Mouse (Mus musculus) cerebellum, adult 9-11 months (tissue): ENCODE results near the gene Slc18b1.
A peak's percentile ranks its signal among the peaks of the same experiment; 100 is the strongest.

Experiments used
- DNase-seq: peaks from one replicate; pipeline ENCODE4 v3.0.0; 2022

The Slc18b1 gene

GRCm38 (mm10) chr10:23811635-23812437 lies 15.1 kb downstream of the Slc18b1 start:
- peak; percentile 27 for DNase-seq

DNA sequence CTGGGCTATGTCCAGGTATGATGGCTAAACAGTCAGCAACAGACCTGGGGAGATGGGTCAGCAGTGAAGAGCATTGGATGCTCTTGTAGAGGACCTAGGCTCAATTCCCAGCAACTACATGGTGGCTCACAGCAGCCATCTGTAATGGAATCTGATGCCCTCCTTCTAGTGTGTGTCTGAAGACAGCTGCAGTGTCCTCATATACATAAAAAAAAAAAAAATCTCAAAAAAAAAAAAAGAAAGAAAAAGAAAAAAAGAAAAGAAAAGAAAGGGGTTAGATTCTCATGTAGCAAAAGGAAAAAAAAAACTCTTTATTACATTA lies 15.6 kb downstream of the Slc18b1 start:
- DNase-seq, result no peak

GRCm38 (mm10) chr10:23812852-23813766 lies 16.3 kb downstream of the Slc18b1 start:
- no peak for DNase-seq

DNA sequence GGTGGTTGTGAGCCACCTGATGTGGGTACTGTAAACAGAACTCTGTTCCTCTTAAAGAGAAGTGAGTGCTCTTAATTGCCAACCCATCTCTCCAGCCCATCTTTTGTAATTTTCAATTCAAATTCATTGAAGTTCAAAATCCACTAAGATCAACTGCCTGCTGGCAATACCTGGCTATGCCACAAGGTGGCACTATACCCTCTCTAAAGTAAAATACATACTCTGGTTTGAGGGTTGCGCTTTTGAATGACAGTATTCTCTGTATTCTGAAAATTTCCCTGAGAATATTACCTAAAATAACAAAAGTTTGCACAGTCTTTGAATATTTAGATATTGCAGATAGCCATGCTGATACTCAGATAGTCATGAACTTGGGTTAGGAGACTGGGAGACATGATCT lies 18.4 kb downstream of the Slc18b1 start:
- DNase-seq, result peak; percentile 45

- no peak for DNase-seq
Measured at GRCm38 (mm10) chr10:23816241-23816640, 19.5 kb downstream of the Slc18b1 start.

DNA sequence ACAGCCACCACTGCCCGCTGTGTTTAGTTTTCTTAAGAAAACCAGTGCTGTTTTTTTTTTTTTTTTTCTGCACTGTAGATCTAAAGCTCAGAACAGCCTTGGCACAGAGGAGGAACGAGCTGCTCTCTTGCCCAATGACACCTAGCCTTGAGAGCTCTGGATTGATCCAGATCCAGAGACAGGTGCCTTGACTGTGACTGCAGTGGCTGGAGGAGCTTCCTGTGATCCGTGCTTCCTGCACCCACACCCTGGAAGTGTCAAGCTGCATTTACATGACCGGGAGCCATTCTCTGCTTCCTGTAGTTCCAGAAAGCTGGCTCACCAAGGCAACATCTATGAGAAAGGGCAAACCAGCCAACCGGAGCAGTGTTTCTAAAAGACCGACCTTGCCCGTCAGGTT lies 29.7 kb downstream of the Slc18b1 start:
- no peak for DNase-seq

GRCm38 (mm10) chr10:23836003-23836964 lies 39.5 kb downstream of the Slc18b1 start:
- no peak for DNase-seq

- no peak for DNase-seq
Measured at GRCm38 (mm10) chr10:23837115-23837514, 40.3 kb downstream of the Slc18b1 start.

- no peak for DNase-seq
Measured at GRCm38 (mm10) chr10:23838910-23839309, 42.1 kb downstream of the Slc18b1 start.

DNA sequence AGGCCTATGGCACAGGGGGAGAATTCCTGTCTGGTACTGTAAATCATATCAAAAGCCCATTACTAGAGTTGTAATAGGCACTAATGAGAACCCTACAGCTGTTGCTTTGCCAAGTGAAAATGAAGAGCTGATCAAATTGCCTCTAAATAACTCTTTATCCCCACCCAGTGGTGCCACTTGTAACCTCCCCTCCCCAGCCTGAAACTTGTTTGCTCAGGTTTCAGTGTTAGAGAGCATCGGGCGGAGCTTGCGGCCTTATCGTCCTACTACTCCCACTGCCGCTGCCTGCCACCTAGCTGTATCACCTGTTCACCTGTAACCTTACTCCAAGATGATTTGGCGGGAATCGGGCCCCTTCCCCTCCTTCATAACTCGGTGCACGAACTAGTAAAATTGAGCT lies 42.6 kb downstream of the Slc18b1 start:
- DNase-seq, result no peak

GRCm38 (mm10) chr10:23840496-23840895 lies 43.7 kb downstream of the Slc18b1 start:
- no peak for DNase-seq

GRCm38 (mm10) chr10:23851228-23851912 lies 54.6 kb downstream of the Slc18b1 start, which contains the start of gene Vnn3:
Gene Vnn3 (plus strand): TSS chr10:23851462.
- no peak for DNase-seq

DNA sequence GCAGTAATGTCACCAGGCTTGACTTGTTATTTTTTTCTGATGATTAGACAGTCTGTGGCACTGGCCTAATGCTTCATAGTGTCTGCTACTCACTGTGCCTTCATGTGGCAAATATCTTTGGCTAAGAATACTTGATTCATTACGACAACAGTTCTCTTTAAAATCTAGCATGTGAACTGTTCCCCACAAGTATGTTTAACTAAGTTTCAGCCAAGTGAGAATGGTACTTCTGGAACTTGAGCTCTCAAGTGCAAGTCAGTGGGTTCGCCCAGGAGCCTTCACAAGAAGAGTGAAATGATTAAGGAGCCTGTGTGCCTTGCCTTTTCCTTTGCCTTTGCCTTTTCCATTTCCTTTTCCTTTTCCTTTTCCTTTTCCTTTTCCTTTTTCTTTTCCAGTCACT lies 55.3 kb downstream of the Slc18b1 start:
- no peak for DNase-seq

GRCm38 (mm10) chr10:23864362-23865312 lies 67.9 kb downstream of the Slc18b1 start:
- no peak for DNase-seq
